Mouse (Mus musculus): ENCODE results near the gene Ino80d.

- TF ChIP-seq CTCF (IDR thresholded peaks at IDR 0.05; ENCODE audit: extremely low read depth, insufficient read depth, insufficient read length, insufficient replicate concordance) (no peak), POLR2A (IDR thresholded peaks at IDR 0.05; ENCODE audit: low read depth, low read length) (no peak)
These were observed 7.5 kb upstream of the Ino80d start for GRCm38 (mm10) chr1:63122005-63122404.
